Mouse (Mus musculus): Measurements from ENCODE around the gene Rxfp2. TPM values are rescaled to one million over a fixed set of nuclear protein-coding genes. Genes with fewer than 3 reads are reported as not detected.
A peak's percentile ranks its signal among the peaks of the same experiment; 100 is the strongest.

Gene Rxfp2
- polyA plus RNA-seq, 1 experiment from 2014 or later = 0.06 TPM

DNA sequence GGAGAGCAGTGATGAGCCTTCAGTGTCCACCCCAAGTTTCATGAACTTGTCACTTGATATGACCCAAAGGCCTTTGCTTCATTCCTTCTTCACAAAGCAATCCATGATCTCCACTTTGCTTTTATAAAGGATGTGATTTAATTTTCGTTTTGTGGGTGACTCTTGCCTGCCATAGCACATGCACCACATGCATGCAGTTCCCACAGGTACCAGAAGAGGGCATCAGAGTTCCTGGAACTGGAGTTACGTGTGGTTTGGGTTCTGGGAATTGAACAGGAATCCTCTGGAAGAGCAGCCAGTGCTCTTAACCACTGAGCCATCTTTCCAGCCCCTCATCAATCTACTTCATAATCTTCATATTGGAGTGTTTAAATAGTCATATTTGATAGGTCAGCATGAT lies 26.1 kb downstream of the Rxfp2 start:
- Histone ChIP-seq H3K4me2 (no peak overlapping the region), H3K36me3 (no peaks in the 10 kb centered on the region), H3K27ac (no peak overlapping the region), H3K4me1 (replicated peaks) (no peaks in the 10 kb centered on the region), H3K27me3 (no peaks in the 10 kb centered on the region), H3K9me3 (replicated peaks) (no peaks in the 10 kb centered on the region; the same call in 1 of the 2 replicates), H3K4me3 (replicated peaks) (no peak overlapping the region), H3K9ac (no peak overlapping the region)
- no peak for DNase-seq
- ATAC-seq (ENCODE audit: low read depth) = no peak
- WGBS (ENCODE audit: insufficient replicate concordance) = 62% methylated on average over 2 of the region's 2 CpGs

DNA sequence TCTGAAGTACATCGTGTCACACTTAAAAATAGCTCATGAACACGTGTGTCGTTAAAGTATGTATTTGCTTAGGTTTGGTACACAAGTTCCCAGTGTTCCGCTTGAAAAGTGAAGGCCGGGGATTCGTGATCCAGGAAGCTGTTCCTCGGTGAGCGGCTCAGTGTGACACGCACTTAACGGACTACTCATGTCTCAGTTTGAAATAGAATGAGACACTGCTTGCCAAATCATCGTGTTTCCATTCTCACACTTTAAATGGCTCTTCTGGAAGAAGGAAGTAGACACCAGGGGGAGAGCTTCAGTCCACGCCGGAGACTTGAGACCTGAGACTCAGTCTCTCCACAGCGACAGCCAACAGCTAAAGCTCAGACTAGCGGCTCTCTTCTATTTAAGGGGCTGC lies 28.0 kb downstream of the Rxfp2 start:
- no peak for ATAC-seq (ENCODE audit: low read depth)
- Histone ChIP-seq H3K9ac (no peak overlapping the region), H3K4me3 (replicated peaks) (no peak overlapping the region), H3K36me3 (no peaks in the 10 kb centered on the region), H3K27ac (no peak overlapping the region), H3K4me1 (replicated peaks) (no peaks in the 10 kb centered on the region), H3K9me3 (replicated peaks) (no peaks in the 10 kb centered on the region; the same call in 1 of the 2 replicates), H3K4me2 (no peak overlapping the region), H3K27me3 (no peaks in the 10 kb centered on the region)
- 68% methylated on average over 15 of the region's 15 CpGs for WGBS (ENCODE audit: insufficient replicate concordance)
- no peak for DNase-seq

DNA sequence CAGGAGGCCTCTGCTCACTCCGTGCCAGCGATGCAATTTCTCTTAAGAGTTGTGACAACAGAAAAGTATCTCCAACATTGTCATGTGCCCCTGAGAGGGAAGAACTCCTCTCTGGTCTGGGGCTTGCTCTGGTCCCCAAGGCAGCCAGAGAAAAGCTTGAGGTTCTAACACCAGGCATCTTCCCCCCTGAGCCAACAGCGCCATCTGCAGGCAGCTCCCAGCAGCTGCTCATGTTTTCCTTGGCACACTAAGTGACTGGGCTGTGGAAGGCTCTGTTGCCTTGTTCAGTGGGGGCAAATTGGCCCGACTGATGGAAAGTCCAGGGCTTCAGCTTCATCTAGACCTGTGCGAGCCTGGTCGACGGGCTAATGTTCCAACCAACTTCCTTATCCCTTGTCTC lies 31.5 kb downstream of the Rxfp2 start:
- Histone ChIP-seq H3K4me1 (replicated peaks) (no peaks in the 10 kb centered on the region), H3K9me3 (replicated peaks) (no peaks in the 10 kb centered on the region), H3K36me3 (no peaks in the 10 kb centered on the region), H3K27me3 (no peaks in the 10 kb centered on the region), H3K9ac (no peak overlapping the region), H3K27ac (no peak overlapping the region), H3K4me3 (replicated peaks) (no peak overlapping the region), H3K4me2 (no peak overlapping the region)
- DNase-seq (no peak), ATAC-seq (ENCODE audit: low read depth) (no peak)
- 43% methylated on average over 7 of the region's 7 CpGs for WGBS (ENCODE audit: insufficient replicate concordance)

DNA sequence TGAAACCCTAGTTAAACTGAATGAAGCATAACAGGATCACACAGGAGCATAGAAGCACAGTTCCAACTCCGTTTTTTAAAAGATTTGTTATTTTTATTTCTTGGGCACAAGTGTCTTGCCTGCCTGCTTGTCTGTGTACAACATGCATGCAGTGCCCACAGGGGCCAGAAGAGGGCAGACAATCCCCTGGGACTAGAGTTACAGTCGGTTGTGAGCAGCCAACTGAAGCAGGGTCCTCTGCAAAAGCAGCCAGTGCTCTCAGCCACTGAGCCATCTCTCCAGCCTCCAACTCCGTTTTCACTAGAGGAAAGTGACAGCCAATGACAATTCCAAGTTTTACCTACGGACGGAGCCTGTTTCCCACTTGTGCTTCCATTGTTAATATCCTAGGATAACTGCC lies 33.4 kb downstream of the Rxfp2 start:
- no peak overlapping the region for H3K27ac ChIP-seq
- H3K36me3 ChIP-seq = no peaks in the 10 kb centered on the region
- H3K4me2 ChIP-seq = no peak overlapping the region
- ATAC-seq (ENCODE audit: low read depth) = no peak
- H3K9ac ChIP-seq = no peak overlapping the region
- no peaks in the 10 kb centered on the region for H3K9me3 ChIP-seq (replicated peaks)
- H3K4me3 ChIP-seq (replicated peaks) = no peak overlapping the region
- no peaks in the 10 kb centered on the region for H3K27me3 ChIP-seq
- no peaks in the 10 kb centered on the region for H3K4me1 ChIP-seq (replicated peaks)
- peak; percentile 7 for DNase-seq
- WGBS (ENCODE audit: insufficient replicate concordance) = 40% methylated on average over 5 of the region's 5 CpGs

DNA sequence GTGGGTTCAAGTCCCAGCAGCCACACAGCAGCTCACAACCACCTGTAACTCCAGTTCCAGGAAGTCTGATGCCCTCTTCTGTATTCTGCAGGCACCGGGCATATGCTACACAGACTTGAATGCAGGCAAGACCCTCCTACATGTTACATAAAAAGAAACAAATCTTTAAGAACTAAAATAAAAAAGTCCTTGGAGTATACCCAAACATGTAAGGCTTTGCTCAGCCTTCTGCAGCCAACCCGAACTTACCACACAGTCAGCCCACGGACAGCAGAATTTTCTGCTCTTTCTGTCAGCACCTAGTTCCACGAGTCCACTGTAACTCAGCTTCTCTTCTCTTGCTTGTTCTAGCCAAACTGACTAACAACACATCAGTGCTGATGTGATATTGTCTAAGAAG lies 34.8 kb downstream of the Rxfp2 start:
- ATAC-seq (ENCODE audit: low read depth) = no peak
- no peaks in the 10 kb centered on the region for H3K4me1 ChIP-seq (replicated peaks)
- no peak overlapping the region for H3K9ac ChIP-seq
- DNase-seq = no peak
- 72% methylated on average over 4 of the region's 4 CpGs for WGBS (ENCODE audit: insufficient replicate concordance)
- H3K4me3 ChIP-seq (replicated peaks) = no peak overlapping the region
- H3K27me3 ChIP-seq = no peaks in the 10 kb centered on the region
- no peaks in the 10 kb centered on the region for H3K36me3 ChIP-seq
- H3K27ac ChIP-seq = no peak overlapping the region
- H3K4me2 ChIP-seq = no peak overlapping the region
- no peaks in the 10 kb centered on the region for H3K9me3 ChIP-seq (replicated peaks)

DNA sequence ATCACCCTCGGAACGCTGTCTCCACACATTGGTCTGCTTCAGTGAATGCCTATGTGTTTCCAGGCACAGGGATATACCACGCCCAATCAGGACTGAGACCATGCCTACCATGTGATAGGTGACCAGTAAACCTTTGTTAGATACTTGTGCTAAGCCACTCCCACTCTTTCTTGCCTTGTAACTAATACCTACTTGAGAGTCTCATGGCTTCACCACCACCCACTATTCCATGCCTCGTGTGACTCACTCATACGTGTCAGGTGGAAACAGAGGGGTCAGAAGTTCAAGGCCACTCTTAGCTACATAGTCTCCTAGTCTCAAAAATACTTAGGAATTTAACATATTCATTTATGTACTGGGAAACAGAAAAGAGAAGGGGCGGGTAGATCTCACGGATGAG lies 35.5 kb downstream of the Rxfp2 start:
- no peak overlapping the region for H3K9ac ChIP-seq
- no peaks in the 10 kb centered on the region for H3K4me1 ChIP-seq (replicated peaks)
- no peaks in the 10 kb centered on the region for H3K9me3 ChIP-seq (replicated peaks)
- no peak for ATAC-seq (ENCODE audit: low read depth)
- H3K4me2 ChIP-seq = no peak overlapping the region
- no peaks in the 10 kb centered on the region for H3K36me3 ChIP-seq
- H3K27me3 ChIP-seq = no peaks in the 10 kb centered on the region
- no peak overlapping the region for H3K27ac ChIP-seq
- 63% methylated on average over 7 of the region's 7 CpGs for WGBS (ENCODE audit: insufficient replicate concordance)
- H3K4me3 ChIP-seq (replicated peaks) = no peak overlapping the region
- DNase-seq = no peak

DNA sequence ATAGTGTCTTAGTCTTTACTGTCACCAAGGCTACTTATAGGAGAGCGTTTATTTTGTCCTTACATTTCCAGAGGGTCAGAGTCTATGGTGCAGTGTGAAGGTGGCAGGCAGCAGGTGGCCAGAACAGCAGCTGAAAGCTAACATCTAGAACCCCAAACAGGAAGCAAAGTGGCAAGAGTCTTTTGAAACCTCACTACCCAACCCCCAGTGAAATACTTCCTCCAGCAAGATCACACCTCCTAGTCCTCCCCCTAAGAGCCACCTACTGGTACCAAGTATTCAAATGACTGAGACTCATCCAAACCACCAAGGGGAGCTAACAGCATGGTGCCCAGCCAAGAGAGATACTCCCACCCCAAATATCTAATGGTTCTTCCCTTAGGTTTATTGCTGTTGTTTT lies 36.8 kb downstream of the Rxfp2 start:
- WGBS (ENCODE audit: insufficient replicate concordance) = 50% methylated on average over 1 of the region's 1 CpGs
- Histone ChIP-seq H3K27ac (no peak overlapping the region), H3K4me1 (replicated peaks) (no peaks in the 10 kb centered on the region), H3K4me2 (no peak overlapping the region), H3K4me3 (replicated peaks) (no peak overlapping the region), H3K9me3 (replicated peaks) (no peaks in the 10 kb centered on the region), H3K9ac (no peak overlapping the region), H3K36me3 (no peaks in the 10 kb centered on the region), H3K27me3 (no peaks in the 10 kb centered on the region)
- no peak for DNase-seq
- ATAC-seq (ENCODE audit: low read depth) = no peak

DNA sequence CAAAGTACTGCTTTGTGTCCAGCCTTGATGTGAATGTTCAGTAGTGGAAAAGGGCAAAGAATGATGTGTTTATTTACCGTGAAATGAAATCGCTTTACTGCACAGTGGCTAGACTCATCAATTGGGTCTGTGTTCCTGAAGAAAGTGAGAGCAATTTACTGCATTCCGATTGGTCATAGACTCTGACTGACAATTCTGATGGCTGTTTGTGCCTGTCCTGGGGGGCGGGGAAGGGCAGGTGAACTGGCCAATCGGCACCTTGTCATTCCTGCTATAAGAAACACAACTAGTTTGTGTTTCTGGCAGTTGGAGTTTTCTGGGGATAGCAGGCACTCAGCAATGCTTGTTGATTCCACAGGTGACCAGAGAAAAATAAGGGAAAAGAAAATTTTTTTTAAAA lies 37.6 kb downstream of the Rxfp2 start:
- ATAC-seq (ENCODE audit: low read depth) (no peak), DNase-seq (no peak)
- Histone ChIP-seq H3K4me2 (no peak overlapping the region), H3K9me3 (replicated peaks) (no peaks in the 10 kb centered on the region), H3K4me1 (replicated peaks) (no peaks in the 10 kb centered on the region), H3K27me3 (no peaks in the 10 kb centered on the region), H3K9ac (no peak overlapping the region), H3K27ac (no peak overlapping the region), H3K4me3 (replicated peaks) (no peak overlapping the region), H3K36me3 (no peaks in the 10 kb centered on the region)
- 80% methylated on average over 5 of the region's 5 CpGs for WGBS (ENCODE audit: insufficient replicate concordance)

DNA sequence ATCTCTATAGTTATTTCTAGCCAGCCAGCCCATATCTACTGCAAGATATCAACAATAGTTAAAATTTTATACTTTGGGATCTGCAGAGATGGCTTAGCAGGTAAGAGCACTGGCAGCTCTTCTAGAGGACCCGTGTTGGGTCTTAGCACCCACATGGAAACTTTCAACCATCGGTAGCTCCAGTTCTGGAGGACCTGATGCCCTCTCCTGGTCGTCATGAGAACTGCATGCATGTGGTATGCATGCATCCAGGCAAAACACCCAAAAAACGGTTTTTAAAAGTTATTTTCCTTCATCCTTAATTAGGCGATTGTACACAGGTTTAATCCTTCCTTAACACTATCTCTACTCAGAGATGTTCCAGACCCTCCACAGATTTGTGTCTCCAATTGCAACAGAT lies 40.4 kb downstream of the Rxfp2 start:
- ATAC-seq (ENCODE audit: low read depth) (no peak), DNase-seq (no peak)
- 57% methylated on average over 5 of the region's 5 CpGs for WGBS (ENCODE audit: insufficient replicate concordance)
- no peak overlapping the region for H3K4me3 ChIP-seq (replicated peaks)
- H3K27ac ChIP-seq = no peak overlapping the region
- no peaks in the 10 kb centered on the region for H3K27me3 ChIP-seq
- no peaks in the 10 kb centered on the region for H3K36me3 ChIP-seq
- H3K9me3 ChIP-seq (replicated peaks) = no peaks in the 10 kb centered on the region; the same call in 1 of the 2 replicates
- H3K4me2 ChIP-seq = no peak overlapping the region
- no peak overlapping the region for H3K9ac ChIP-seq
- no peaks in the 10 kb centered on the region for H3K4me1 ChIP-seq (replicated peaks)

DNA sequence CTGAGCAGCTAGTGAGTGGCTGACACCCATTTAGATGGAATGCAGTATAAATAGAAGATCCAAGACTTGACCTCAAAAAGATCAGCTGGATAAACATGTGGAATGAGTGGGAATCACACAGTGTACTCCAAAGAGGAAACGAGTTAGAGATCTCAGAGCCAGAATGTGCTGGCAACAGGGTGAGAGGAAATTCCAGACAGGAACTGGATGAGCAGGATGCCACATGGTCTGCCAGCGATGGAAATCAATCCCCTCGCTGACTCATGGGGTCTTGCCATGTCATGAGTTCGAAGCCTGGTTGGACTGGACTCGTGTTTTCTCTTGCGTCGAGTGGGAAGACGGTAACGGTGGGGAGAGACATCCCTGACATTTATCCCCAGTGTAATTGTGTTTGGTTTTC lies 41.0 kb downstream of the Rxfp2 start:
- ATAC-seq (ENCODE audit: low read depth) (no peak), DNase-seq (no peak)
- Histone ChIP-seq H3K27me3 (no peaks in the 10 kb centered on the region), H3K4me1 (replicated peaks) (no peaks in the 10 kb centered on the region), H3K4me2 (no peak overlapping the region), H3K9ac (no peak overlapping the region), H3K36me3 (no peaks in the 10 kb centered on the region), H3K27ac (no peak overlapping the region), H3K9me3 (replicated peaks) (no peaks in the 10 kb centered on the region; the same call in 1 of the 2 replicates), H3K4me3 (replicated peaks) (no peak overlapping the region)
- WGBS (ENCODE audit: insufficient replicate concordance) = 80% methylated on average over 9 of the region's 9 CpGs

DNA sequence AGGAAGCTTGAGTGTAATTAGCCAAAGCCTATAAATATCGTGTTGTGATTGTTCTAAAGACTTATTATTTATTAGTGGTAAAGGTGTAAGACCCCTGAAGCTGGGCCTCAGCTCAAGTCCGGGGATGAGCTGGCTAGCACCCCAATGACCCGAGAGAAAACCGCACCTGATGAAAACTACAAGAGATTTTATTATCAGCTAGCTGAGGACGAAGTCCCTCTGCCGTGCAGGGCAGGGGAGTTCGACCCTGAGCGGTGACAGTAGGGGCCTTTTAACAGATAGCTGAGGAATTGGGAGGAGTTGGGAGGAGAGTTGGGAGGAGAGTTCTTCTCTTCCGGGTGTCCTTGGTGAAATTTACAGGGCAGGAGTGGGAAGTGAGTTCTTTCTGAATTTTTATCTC lies 42.6 kb downstream of the Rxfp2 start:
- Histone ChIP-seq H3K27me3 (no peaks in the 10 kb centered on the region), H3K9ac (no peak overlapping the region), H3K4me2 (no peak overlapping the region), H3K4me3 (replicated peaks) (no peak overlapping the region), H3K9me3 (replicated peaks) (no peaks in the 10 kb centered on the region; the same call in 1 of the 2 replicates), H3K4me1 (replicated peaks) (no peaks in the 10 kb centered on the region), H3K27ac (no peak overlapping the region), H3K36me3 (no peaks in the 10 kb centered on the region)
- DNase-seq (no peak), ATAC-seq (ENCODE audit: low read depth) (no peak)
- 70% methylated on average over 9 of the region's 9 CpGs for WGBS (ENCODE audit: insufficient replicate concordance)

DNA sequence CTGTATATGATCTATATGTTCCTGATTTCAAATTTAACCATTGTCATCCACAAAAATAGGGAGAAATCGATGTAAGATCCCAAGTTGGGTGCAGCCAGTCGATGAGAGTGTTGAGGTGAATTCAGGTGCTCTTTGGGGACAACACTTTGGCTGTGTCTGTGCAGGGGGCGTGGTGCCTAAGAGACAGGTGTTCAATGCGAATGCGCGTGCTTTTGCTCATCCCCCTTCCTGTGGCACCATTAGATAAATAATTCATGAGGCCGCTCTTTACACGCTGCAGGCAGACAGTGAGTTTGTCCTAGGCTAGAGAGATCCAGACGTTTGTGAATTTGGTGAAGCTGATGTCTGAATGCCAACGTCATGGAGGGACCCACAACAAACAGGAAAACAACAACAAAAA lies 45.8 kb downstream of the Rxfp2 start:
- no peaks in the 10 kb centered on the region; the same call in 1 of the 2 replicates for H3K9me3 ChIP-seq (replicated peaks)
- no peaks in the 10 kb centered on the region for H3K4me1 ChIP-seq (replicated peaks)
- WGBS (ENCODE audit: insufficient replicate concordance) = 60% methylated on average over 10 of the region's 10 CpGs

More for the DNA sequence above, 45.8 kb downstream of the Rxfp2 start:
- H3K9ac ChIP-seq = no peak overlapping the region
- no peak overlapping the region for H3K27ac ChIP-seq
- no peak overlapping the region for H3K4me2 ChIP-seq
- DNase-seq = no peak
- ATAC-seq (ENCODE audit: low read depth) = no peak
- H3K27me3 ChIP-seq = no peaks in the 10 kb centered on the region
- H3K36me3 ChIP-seq = no peaks in the 10 kb centered on the region
- no peak overlapping the region for H3K4me3 ChIP-seq (replicated peaks)

Measured in liver, embryonic 13.5 days (tissue).